8 mouse cellular contexts compared by ENCODE assay signal in the genomic region with DNA sequence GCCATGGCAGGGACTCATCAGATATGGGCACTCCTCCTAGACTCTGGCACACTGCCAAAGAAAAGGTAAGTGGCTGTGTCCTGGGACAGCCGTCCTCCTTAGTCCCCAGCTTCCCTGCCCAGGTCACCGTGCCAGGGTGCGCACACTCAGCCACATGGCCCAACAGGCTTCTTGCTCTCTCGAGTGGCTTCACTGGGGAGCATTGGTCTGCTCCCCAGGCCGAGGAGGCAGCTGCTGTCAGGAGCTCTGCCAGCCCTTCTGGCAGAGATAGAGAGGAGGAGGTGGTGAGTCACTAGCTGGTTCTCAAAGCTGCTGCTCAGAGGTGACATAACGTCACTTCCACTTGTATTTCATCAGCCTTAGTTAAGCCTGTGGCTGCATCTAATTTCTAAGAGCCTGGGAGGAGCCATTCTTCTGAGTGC. TPM values are rescaled to one million over a fixed set of nuclear protein-coding genes. Genes with fewer than 3 reads are reported as not detected.
DNase-seq lines count a peak whose midpoint lies in the region.

No protein-coding gene starts in this region.

- intact Hi-C loops in heart, postnatal 14 days (cut with DNase I) = loop anchor here (1.0 kb wide), 1 partner anchor 133 kb away; no protein-coding TSS in a partner anchor

- DNase-seq in 3T3-L1 (ENCODE audit: low read depth, low spot score) (peak; percentile 98), adipocyte (ENCODE audit: low spot score) (peak; percentile 91)
- DNase-seq in fat pad, adult 2 months (ENCODE audit: extremely low read depth, low read depth, low spot score) = peak; percentile 68
- DNase-seq in heart, postnatal 14 days = peak; percentile 69 to 76
- peak; percentile 76 to 88 for DNase-seq in lung, adult 18-20 months
- DNase-seq in urinary bladder, adult 2 months (ENCODE audit: low spot score) = peak; percentile 44
- no peak for DNase-seq in T-cell, adult 2 months (ENCODE audit: low spot score)
- no peak for DNase-seq in thymus, adult 18-20 months

RNA-seq across cellular contexts. Expression of gene Nhlrc2, which starts 40.2 kb away (rescaled TPM):
- 10 to 100 TPM; 24.4 to 25.1 TPM for total RNA-seq in heart, postnatal 14 days (2021)
- polyA plus RNA-seq in urinary bladder, adult 2 months (2012; rRNA removed) = 12.1 and 12.7 TPM in 2 replicates

RNA-seq across cellular contexts. Expression of gene Dclre1a, which starts 40.2 kb away (rescaled TPM):
- total RNA-seq in heart, postnatal 14 days (2021) = 10 to 100 TPM; 12.3 to 13.7 TPM
- 8.6 and 9.5 TPM in 2 replicates for polyA plus RNA-seq in urinary bladder, adult 2 months (2012; rRNA removed)

Comparison
In these comparisons a context has a peak if more than half of its experiments do, and no peak if none do; other contexts are left out.
1. DNase-seq: peak in 3T3-L1 (single experiment), adipocyte (single experiment), fat pad, adult 2 months (single experiment), heart, postnatal 14 days (2 of 2), lung, adult 18-20 months (2 of 2) and urinary bladder, adult 2 months (single experiment); none in T-cell, adult 2 months (single experiment) and thymus, adult 18-20 months (0 of 2).